Mouse (Mus musculus) induced T-regulatory cell, adult 2 months (primary cell): ENCODE data around the gene Atl3.

Experiments
- DNase-seq: peaks from one replicate; pipeline ENCODE4 v3.0.0-alpha.2; 2012; ENCODE audit warnings: low read depth

The Atl3 gene

GRCm38 (mm10) chr19:7561456-7561855 lies 67.6 kb downstream of the Atl3 start:
- DNase-seq = peak; percentile 68

- no peak for DNase-seq
Observed at GRCm38 (mm10) chr19:7562601-7563129, 68.8 kb downstream of the Atl3 start.

DNA sequence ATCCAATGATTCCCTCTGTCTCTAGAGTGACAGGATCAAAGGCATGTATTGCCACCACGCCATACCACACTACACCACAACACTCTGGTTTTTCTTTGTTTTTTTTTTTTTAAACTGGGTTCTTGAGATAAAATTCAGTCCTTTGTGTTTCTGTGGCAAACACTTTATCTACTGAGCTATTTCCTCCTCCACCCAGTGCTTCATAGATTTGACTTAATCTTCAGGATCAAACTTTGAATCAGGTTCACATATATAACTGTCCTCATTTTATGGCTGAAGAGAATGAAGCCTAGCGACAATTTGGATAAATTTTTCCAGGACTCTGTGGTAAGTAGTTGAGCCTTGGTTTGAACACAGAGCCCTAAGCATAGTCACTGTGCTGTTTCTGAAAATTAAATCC lies 69.8 kb downstream of the Atl3 start:
- no peak for DNase-seq

DNA sequence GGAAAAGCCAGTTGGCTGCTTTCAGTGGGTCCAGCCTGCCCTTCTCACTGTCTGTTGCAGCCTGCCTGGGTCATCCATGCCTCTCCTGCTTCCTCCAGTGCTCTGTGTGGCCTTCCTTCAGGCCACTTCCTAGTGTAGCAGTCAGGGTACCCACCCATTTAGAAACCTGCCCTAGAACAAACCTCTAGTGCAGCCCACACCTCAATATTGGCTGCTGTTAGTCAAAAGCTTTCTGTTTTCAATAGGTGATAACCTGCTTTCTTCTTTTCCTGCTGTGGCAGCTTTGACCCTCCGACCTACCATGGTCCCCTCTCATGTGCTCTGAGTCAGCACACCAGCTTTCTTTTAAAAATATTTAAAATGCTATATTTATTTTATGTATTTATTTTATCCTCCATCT lies 70.6 kb downstream of the Atl3 start:
- no peak for DNase-seq

DNA sequence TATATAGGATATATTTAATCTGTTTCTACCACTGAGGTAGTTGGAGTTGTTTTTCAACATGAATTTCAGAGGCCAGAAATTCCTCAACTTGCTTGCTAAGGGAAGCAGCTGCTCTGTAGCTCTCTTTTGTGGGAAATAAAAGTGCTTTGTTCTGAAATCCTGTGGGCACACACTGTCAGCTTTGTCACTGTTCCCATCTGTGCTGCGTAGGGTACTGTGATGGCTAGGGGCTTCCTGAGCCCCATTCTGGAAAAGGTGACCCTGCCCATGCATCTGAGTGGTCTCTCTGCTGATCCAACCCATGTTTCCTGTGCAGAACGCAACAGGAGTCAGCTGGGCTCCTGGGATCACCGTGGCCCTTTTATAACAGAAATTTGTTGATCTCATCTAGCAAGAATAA lies 73.0 kb downstream of the Atl3 start:
- DNase-seq = no peak

GRCm38 (mm10) chr19:7568364-7568763 lies 74.5 kb downstream of the Atl3 start:
- no peak for DNase-seq

- DNase-seq = peak; percentile 32
Observed at GRCm38 (mm10) chr19:7569650-7570049, 75.8 kb downstream of the Atl3 start.

DNA sequence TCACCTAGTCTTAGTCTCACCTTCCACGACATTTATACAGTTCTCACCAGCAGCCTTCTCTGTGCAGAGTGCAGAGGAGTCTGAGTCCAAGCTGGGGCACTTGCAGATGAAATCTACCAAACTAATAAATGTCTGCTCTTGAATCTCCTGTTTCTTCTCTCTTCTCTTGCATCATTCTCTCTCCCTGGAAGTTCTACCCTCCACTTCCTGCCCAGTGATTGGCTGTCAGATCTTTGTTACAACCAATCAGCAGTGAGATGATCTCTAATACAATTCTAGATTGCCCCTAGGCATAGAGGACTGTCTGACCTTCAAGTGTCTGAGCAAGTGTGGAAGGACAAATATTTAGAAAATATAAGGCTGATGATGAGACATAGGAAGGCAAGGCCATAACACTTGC lies 82.3 kb downstream of the Atl3 start:
- no peak for DNase-seq

- no peak for DNase-seq
Observed at GRCm38 (mm10) chr19:7577710-7578109, 83.9 kb downstream of the Atl3 start.

- no peak for DNase-seq
Observed at GRCm38 (mm10) chr19:7581042-7581441, 87.2 kb downstream of the Atl3 start.

- DNase-seq = no peak
Observed at GRCm38 (mm10) chr19:7583101-7583500, 89.3 kb downstream of the Atl3 start.

DNA sequence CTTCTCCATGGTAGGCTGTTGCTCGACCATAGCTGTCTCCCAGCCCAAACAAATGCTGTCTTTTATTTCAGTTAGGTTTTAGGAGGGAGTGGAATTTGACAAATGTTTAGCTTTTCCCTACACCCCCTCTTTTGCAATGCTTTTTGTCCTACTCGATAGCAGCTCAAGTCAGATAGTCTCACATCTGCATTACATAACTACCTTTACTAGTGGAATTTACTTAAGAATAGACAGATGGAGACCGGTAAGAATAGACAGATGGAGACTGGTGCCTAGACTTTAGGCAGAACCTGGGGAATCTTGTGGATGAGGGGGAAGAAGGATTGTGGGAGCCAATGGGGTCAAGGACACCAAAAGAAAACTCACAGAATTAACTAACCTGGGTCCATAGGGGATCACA lies 89.8 kb downstream of the Atl3 start:
- DNase-seq = no peak

- no peak for DNase-seq
Observed at GRCm38 (mm10) chr19:7585279-7585678, 91.4 kb downstream of the Atl3 start.

GRCm38 (mm10) chr19:7585764-7586163 lies 91.9 kb downstream of the Atl3 start:
- no peak for DNase-seq
